Mouse (Mus musculus): Measurements from ENCODE around the gene Nsfl1c. TPM values are rescaled to one million over a fixed set of nuclear protein-coding genes. Genes with fewer than 3 reads are reported as not detected.

The Nsfl1c gene
- polyA plus RNA-seq, 1 experiment = 79.3 TPM

DNA sequence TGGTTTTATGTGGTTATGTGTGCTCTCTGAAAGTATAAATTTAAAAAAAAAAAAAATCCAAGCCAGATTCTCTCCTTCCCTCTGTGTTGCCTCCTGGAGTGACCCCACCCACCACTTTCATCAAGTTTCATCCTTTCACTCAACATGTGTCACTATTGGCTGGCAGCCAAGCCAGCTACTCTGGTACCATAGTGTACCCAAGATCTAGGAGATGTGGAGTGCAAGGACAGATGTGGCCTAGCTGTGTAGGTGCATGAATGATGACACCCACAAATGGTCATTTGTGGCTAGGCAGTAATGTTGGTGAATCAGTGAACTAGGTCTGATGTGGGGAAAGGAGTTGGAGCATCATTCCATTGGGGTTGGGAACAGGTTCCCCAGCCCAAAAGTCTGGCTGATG, 35.2 kb downstream of the Nsfl1c start:
- Histone ChIP-seq H3K4me1 (replicated peaks; ENCODE audit: control insufficient read depth, insufficient read depth, low read length) (peaks cover 68% of the 10 kb centered on the region), H3K36me3 (ENCODE audit: control insufficient read depth, insufficient read depth, low read length) (no peaks in the 10 kb centered on the region), H3K27ac (ENCODE audit: control insufficient read depth, insufficient read depth, low read length) (no peak overlapping the region), H3K4me3 (ENCODE audit: control insufficient read depth, insufficient read depth, low read length) (no peak overlapping the region), H3K27me3 (ENCODE audit: control insufficient read depth, insufficient read depth, low read length) (no peaks in the 10 kb centered on the region)
- TF ChIP-seq POLR2A (IDR thresholded peaks at IDR 0.05; ENCODE audit: control insufficient read depth, extremely low read depth, insufficient read depth, low read length, poor library complexity) (no peak), CTCF (IDR thresholded peaks at IDR 0.05; ENCODE audit: borderline replicate concordance, control insufficient read depth, extremely low read depth, insufficient read depth, low read length, poor library complexity) (no peak)
- DNase-seq = no peak

DNA sequence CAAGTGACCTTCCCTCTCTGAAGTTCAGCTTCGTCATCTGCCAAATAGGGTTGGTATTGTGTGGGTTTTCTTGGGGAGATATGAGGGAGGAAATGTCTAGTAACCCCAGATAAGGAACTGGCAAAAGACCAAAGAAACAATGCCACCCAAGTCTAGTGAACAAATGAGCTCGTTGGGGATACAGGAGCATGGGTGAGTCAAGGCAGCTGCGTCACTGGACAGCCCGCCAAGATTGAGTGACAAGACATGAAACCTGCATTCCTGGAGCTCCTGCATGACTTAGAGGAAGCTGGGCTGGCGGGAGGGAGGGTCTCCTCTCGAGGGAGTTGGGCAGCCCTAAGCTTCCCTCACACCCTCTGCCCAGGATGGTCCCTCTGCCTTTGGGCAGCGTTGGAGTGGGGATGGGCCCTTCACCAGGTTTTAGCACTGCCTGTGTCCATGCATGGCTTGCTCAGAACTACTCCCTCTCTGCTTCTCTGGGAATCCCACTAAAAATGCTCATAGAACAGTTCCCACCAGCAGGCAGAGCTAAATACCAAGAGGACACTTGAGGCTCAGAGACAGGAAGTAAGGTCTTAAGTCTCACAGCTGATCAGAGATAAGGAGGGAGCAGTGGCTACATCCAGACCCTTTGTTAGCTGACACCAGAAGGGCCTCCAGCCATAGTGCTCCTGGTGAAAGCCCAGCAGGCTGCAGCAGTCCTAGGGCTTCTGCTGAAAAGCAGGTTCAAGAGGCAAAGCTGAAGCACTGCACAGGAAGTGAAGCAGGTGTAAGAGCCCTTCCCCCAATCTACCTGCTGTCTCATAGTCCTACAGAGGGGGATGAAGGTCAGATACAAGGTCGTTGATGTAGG, 36.6 kb downstream of the Nsfl1c start:
- TF ChIP-seq POLR2A (IDR thresholded peaks at IDR 0.05; ENCODE audit: control insufficient read depth, extremely low read depth, insufficient read depth, low read length, poor library complexity) (no peak), CTCF (IDR thresholded peaks at IDR 0.05; ENCODE audit: borderline replicate concordance, control insufficient read depth, extremely low read depth, insufficient read depth, low read length, poor library complexity) (0 out of 2 replicates have a peak, but pooled peaks have one; percentile 12)
- WGBS = 15% methylated on average over 8 of the region's 8 CpGs
- Histone ChIP-seq H3K27me3 (ENCODE audit: control insufficient read depth, insufficient read depth, low read length) (no peaks in the 10 kb centered on the region), H3K4me3 (ENCODE audit: control insufficient read depth, insufficient read depth, low read length) (no peak overlapping the region), H3K36me3 (ENCODE audit: control insufficient read depth, insufficient read depth, low read length) (no peaks in the 10 kb centered on the region), H3K4me1 (replicated peaks; ENCODE audit: control insufficient read depth, insufficient read depth, low read length) (peaks cover 62% of the 10 kb centered on the region), H3K27ac (ENCODE audit: control insufficient read depth, insufficient read depth, low read length) (peak overlapping the region; percentile 89)
- peak; percentile 64 for DNase-seq

DNA sequence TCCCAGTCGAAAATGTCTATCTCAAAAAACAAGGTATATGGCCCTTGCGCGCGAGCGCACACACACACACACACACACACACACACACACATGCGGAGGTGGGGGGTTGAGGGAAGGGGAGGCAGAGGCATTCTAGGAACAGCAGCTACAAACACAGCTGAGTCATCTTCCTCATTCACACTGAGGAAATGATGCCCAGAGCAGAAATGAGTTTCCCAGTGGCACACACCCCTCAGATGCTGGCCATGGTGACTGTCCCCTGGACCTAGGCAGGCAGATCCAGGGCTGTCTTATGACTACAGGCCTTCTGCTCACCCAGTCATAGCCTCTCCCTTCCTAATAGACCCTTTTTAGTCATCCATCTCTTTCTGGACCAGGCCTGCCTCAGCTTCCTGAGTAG, 39.6 kb downstream of the Nsfl1c start:
- TF ChIP-seq CTCF (IDR thresholded peaks at IDR 0.05; ENCODE audit: borderline replicate concordance, control insufficient read depth, extremely low read depth, insufficient read depth, low read length, poor library complexity) = no peak
- no peak for TF ChIP-seq POLR2A (IDR thresholded peaks at IDR 0.05; ENCODE audit: control insufficient read depth, extremely low read depth, insufficient read depth, low read length, poor library complexity)
- no peaks in the 10 kb centered on the region for H3K36me3 ChIP-seq (ENCODE audit: control insufficient read depth, insufficient read depth, low read length)
- H3K4me1 ChIP-seq (replicated peaks; ENCODE audit: control insufficient read depth, insufficient read depth, low read length) = peaks cover 47% of the 10 kb centered on the region
- 45% methylated on average over 6 of the region's 6 CpGs for WGBS
- no peak for DNase-seq
- no peaks in the 10 kb centered on the region for H3K27me3 ChIP-seq (ENCODE audit: control insufficient read depth, insufficient read depth, low read length)
- no peak overlapping the region for H3K4me3 ChIP-seq (ENCODE audit: control insufficient read depth, insufficient read depth, low read length)
- H3K27ac ChIP-seq (ENCODE audit: control insufficient read depth, insufficient read depth, low read length) = no peak overlapping the region

DNA sequence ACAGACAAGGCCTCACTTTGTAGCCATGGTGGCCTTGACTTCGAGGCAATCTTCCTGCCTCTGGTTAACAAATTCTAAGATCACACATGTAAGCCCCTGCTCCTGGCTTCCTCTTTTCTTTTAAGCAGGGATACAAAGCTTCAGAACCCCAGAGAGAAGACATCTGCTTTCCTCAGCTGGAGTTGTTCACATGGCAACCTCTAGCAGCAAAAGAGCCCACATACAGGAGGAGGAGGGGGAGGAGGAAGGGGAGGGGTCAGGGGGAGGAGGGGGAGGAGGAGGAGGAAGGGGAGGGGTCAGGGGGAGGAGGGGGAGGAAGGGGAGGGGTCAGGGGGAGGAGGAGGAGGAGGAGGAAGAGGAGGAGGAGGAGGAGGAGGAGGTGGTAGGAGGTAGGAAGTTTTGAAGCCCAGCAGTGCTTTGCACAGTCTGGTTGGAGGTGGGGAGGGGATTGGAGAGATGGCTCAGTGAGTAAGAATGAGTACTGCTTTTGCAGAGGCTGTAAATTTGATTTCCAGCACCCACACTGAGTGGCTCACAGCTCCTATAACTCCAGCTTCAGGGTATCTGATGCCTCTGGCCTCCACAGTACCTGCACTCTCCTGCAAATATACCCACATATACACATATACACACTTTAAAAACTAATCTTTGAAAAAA, 42.1 kb downstream of the Nsfl1c start:
- no peak overlapping the region for H3K4me3 ChIP-seq (ENCODE audit: control insufficient read depth, insufficient read depth, low read length)
- H3K27me3 ChIP-seq (ENCODE audit: control insufficient read depth, insufficient read depth, low read length) = no peaks in the 10 kb centered on the region
- TF ChIP-seq POLR2A (IDR thresholded peaks at IDR 0.05; ENCODE audit: control insufficient read depth, extremely low read depth, insufficient read depth, low read length, poor library complexity) = no peak
- no peak for TF ChIP-seq CTCF (IDR thresholded peaks at IDR 0.05; ENCODE audit: borderline replicate concordance, control insufficient read depth, extremely low read depth, insufficient read depth, low read length, poor library complexity)
- no peak for DNase-seq
- WGBS = 0% methylated on average over 1 of the region's 1 CpGs
- peak overlapping the region; percentile 82 for H3K27ac ChIP-seq (ENCODE audit: control insufficient read depth, insufficient read depth, low read length)
- H3K36me3 ChIP-seq (ENCODE audit: control insufficient read depth, insufficient read depth, low read length) = no peaks in the 10 kb centered on the region
- H3K4me1 ChIP-seq (replicated peaks; ENCODE audit: control insufficient read depth, insufficient read depth, low read length) = peaks cover 27% of the 10 kb centered on the region

DNA sequence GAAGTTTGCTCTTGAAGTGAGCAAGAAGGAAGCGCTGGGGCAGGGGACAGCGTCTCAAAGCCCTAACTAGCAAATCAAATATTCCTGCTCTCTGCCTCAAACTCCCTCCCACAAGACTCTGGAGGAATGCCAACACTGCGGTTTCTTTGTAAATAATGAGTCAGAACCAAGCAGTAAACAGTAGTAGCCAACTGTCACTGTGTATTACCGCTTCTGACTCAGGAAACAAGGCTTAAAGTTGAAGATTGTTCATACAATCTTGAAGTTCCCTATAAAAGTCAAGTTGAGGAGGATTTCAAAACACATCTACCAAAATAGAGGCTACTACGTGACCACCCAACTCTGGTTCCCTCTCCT, 42.6 kb downstream of the Nsfl1c start:
- 10% methylated on average over 5 of the region's 5 CpGs for WGBS

DNA sequence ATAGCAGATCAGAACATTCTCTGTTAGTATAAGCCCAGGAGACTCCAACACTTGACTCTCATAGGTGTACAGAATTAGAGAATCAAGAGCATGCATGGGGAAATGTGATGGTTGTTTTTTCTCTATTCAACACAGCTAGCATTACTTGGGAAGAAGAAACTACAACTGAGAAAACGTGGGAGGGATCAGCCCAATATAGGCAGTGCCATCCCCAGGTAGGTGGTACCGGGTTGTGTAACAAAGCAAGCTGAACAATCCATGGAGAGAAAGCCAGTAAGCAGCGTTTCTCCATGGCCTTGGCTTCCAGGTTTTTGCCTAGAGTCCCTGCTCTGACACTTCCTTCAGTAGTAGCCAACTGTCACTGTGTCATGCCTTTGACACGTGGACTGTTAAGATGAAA, 44.7 kb downstream of the Nsfl1c start:
- no peaks in the 10 kb centered on the region for H3K36me3 ChIP-seq (ENCODE audit: control insufficient read depth, insufficient read depth, low read length)
- WGBS = 87% methylated on average over 4 of the region's 4 CpGs
- TF ChIP-seq CTCF (IDR thresholded peaks at IDR 0.05; ENCODE audit: borderline replicate concordance, control insufficient read depth, extremely low read depth, insufficient read depth, low read length, poor library complexity) (no peak), POLR2A (IDR thresholded peaks at IDR 0.05; ENCODE audit: control insufficient read depth, extremely low read depth, insufficient read depth, low read length, poor library complexity) (no peak)
- H3K27me3 ChIP-seq (ENCODE audit: control insufficient read depth, insufficient read depth, low read length) = no peaks in the 10 kb centered on the region
- H3K4me1 ChIP-seq (replicated peaks; ENCODE audit: control insufficient read depth, insufficient read depth, low read length) = peaks cover 19% of the 10 kb centered on the region
- H3K4me3 ChIP-seq (ENCODE audit: control insufficient read depth, insufficient read depth, low read length) = no peak overlapping the region
- DNase-seq = no peak
- H3K27ac ChIP-seq (ENCODE audit: control insufficient read depth, insufficient read depth, low read length) = no peak overlapping the region

More for the DNA sequence above, 42.6 kb downstream of the Nsfl1c start:
- DNase-seq = no peak
- Histone ChIP-seq H3K27me3 (ENCODE audit: control insufficient read depth, insufficient read depth, low read length) (no peaks in the 10 kb centered on the region), H3K4me1 (replicated peaks; ENCODE audit: control insufficient read depth, insufficient read depth, low read length) (peaks cover 27% of the 10 kb centered on the region), H3K36me3 (ENCODE audit: control insufficient read depth, insufficient read depth, low read length) (no peaks in the 10 kb centered on the region), H3K27ac (ENCODE audit: control insufficient read depth, insufficient read depth, low read length) (peak overlapping the region; percentile 82), H3K4me3 (ENCODE audit: control insufficient read depth, insufficient read depth, low read length) (no peak overlapping the region)
- TF ChIP-seq CTCF (IDR thresholded peaks at IDR 0.05; ENCODE audit: borderline replicate concordance, control insufficient read depth, extremely low read depth, insufficient read depth, low read length, poor library complexity) (no peak), POLR2A (IDR thresholded peaks at IDR 0.05; ENCODE audit: control insufficient read depth, extremely low read depth, insufficient read depth, low read length, poor library complexity) (no peak)
